Mouse (Mus musculus): ENCODE measurements around the gene Lpar1.

Lpar1 gene

DNA sequence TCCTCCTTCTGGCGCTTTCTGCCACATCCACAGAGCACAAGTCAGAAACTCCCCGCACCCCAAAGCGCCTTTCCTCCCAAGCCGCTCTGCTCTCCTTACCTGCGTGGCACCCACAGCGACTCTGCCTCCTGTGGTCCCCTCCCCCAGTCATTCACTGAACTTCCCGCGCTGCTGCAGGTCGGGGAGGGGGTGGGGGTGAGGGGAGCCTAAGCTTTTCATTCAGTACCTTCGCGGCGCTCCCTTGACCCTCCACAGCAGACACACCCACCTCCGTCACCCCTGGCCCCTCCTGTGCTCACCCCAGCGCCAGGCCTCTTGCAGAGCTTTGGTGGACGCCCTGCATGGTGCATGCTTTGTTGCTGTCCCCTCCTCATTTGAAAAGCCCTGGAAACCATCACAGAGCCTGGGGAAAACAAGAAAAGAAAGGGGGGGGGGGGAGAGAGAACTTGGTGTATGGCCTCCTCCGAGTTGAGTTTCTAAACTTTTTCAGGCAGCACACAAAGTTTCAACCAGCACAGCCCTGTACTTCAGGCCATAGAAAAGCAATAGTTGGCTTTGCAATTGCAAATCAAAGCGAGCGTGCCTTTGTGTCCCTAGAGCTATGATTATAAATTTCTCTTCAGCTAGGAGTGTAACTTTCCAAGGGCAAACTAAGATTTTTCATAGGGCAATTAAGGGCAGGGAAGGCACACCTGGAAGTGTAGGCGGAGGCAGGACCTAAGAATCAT lies at the start of gene Lpar1:
TSS of gene Lpar1 (minus strand) at position 268 of the 728 bp plus-strand sequence.
- Histone ChIP-seq H3K36me3 (ENCODE audit: control insufficient read depth, insufficient read depth, low read length, poor library complexity, severe bottlenecking) (no peaks in the 10 kb centered on the region), H3K27me3 (ENCODE audit: control insufficient read depth, insufficient read depth, low read length, poor library complexity, severe bottlenecking) (peaks cover 2% of the 10 kb centered on the region)
- DNase-seq (ENCODE audit: low read depth, low spot score), result no peak

DNA sequence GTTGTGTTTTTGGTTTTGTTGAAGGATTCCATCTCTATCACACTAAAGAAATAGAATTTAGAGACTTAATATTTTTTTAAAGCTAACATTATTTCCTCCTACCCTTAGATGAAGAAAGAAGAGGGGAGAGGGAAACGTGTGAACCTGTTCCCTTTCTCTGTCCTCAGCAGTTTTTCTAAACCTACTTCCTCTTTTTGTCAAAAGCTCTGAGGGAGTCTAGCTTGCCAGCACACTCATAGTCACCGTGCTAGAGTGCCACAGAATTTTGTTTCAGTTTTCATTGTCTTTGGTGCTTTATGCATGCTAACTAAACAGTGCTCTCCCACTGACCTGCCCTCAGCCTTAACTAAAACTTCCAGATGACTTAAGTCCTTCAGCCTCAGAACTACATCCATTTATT lies 32.2 kb upstream of the Lpar1 start:
- Histone ChIP-seq H3K36me3 (ENCODE audit: control insufficient read depth, insufficient read depth, low read length, poor library complexity, severe bottlenecking) (no peaks in the 10 kb centered on the region), H3K27me3 (ENCODE audit: control insufficient read depth, insufficient read depth, low read length, poor library complexity, severe bottlenecking) (no peaks in the 10 kb centered on the region)
- peak; percentile 46 for DNase-seq (ENCODE audit: low read depth, low spot score)

DNA sequence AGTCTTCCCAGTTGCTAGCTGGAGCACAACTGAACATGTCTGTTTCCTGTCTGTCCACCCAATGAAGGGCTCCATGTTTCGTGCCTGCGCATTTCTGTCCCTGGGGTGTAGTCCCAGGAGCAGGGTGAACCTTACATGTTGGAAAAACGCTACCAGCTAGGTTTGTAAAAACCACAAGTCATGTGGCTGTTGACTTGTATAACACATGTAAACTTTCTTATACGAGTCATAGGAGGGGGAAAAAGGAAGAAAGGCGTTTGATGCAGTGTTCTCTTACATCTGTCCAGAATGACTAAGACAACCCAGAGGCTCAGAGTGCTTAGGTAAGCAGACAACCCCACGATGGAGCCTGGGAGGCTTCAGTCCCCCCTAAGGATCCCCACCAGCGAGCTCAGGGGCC lies 27.5 kb upstream of the Lpar1 start:
- H3K27me3 ChIP-seq (ENCODE audit: control insufficient read depth, insufficient read depth, low read length, poor library complexity, severe bottlenecking), result no peaks in the 10 kb centered on the region
- DNase-seq (ENCODE audit: low read depth, low spot score), result no peak
- no peaks in the 10 kb centered on the region for H3K36me3 ChIP-seq (ENCODE audit: control insufficient read depth, insufficient read depth, low read length, poor library complexity, severe bottlenecking)

DNA sequence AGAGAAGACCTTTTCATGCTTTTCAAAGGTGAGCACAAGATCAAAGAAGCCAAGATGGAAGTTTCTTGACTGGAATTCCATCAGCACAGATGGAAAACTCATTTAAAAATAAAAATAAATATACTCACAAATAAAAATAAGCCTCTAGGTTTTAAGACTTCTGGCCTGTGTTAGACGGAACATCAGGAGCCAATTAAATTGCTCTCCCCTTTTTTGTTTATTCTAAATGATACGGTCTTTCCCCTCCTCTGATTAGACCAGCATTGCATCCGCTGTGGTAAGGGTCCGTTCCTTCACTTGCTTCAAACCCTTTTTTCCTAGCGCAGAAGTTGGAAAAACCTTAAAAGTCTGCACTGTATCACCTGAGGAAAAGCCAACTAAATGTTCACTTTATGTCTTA lies 26.8 kb upstream of the Lpar1 start:
- no peak for DNase-seq (ENCODE audit: low read depth, low spot score)
- H3K27me3 ChIP-seq (ENCODE audit: control insufficient read depth, insufficient read depth, low read length, poor library complexity, severe bottlenecking), result no peaks in the 10 kb centered on the region

DNA sequence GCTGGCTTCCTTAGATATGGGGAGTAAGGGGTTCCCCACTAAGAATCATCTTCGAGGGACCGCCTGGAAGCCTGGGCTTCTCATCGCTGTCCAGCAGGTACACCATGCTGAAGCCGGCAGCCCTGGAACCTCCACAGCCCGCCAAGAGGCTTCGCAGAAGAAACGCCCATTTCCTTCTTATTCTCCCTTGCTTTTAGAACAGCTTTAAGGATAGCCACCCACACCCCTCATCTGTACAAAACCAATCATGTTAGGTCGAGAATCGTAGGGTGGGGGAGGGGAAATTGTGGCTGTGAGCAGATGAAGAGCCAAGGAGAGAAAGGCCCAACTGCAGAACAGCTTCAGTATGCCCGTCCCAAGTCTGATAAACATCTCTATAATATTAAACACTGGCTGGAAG lies 26.4 kb upstream of the Lpar1 start:
- H3K27me3 ChIP-seq (ENCODE audit: control insufficient read depth, insufficient read depth, low read length, poor library complexity, severe bottlenecking), result no peaks in the 10 kb centered on the region
- H3K36me3 ChIP-seq (ENCODE audit: control insufficient read depth, insufficient read depth, low read length, poor library complexity, severe bottlenecking), result no peaks in the 10 kb centered on the region
- DNase-seq (ENCODE audit: low read depth, low spot score), result no peak

More for the DNA sequence above, 26.8 kb upstream of the Lpar1 start:
- H3K36me3 ChIP-seq (ENCODE audit: control insufficient read depth, insufficient read depth, low read length, poor library complexity, severe bottlenecking), result no peaks in the 10 kb centered on the region

DNA sequence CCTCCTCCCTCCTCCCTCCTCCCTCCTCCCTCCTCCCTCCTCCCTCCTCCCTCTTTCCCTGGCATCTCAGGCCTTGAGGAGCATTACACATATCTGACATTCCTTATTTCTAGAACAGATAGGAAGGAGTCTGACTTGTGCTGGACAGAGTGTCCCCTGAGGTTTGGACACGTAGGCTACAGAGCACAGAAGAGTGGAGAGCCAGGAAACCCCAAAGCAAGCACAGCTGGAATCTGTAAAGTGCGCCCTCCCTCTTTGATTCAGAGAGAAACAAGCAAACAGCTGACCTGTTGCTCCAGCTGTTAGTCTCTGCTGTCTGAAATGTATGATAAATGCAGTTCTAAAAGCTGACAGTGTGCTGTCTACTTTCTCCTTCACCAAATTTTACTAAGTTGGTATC lies 24.8 kb upstream of the Lpar1 start:
- DNase-seq (ENCODE audit: low read depth, low spot score), result no peak
- H3K27me3 ChIP-seq (ENCODE audit: control insufficient read depth, insufficient read depth, low read length, poor library complexity, severe bottlenecking), result no peaks in the 10 kb centered on the region
- no peaks in the 10 kb centered on the region for H3K36me3 ChIP-seq (ENCODE audit: control insufficient read depth, insufficient read depth, low read length, poor library complexity, severe bottlenecking)

DNA sequence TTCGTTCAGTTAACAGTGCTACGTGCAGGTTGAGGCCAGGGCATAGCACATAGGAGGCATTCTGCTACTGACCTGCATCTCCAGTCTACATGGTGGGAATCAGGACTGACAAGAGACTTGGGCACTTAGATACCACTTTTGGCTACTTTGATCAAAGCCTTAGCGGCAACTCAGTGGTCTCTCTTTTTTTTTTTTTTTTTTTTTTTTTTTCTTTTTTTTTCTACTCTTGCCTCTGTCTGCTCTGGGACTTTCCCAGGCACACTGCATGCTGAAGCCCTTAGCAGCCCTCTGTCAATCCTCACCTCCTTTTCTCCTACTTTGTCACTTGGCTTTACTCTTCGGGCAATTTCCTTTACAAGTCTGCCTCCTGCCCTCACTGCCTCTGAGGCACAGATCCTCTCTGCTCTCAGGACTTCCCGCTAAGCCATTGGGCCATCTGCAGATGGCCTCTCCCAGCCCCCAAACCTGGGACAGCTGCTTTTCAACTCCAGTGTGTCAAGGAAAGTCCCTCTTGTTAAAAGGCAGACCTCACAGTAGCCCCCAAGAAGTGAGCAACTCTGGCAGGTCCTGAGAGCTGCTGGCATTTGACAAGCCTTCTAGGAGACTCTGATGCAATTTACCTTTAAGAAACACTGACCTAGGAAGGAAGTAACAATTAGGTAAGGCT lies 23.8 kb upstream of the Lpar1 start:
- Histone ChIP-seq H3K36me3 (ENCODE audit: control insufficient read depth, insufficient read depth, low read length, poor library complexity, severe bottlenecking) (no peaks in the 10 kb centered on the region), H3K27me3 (ENCODE audit: control insufficient read depth, insufficient read depth, low read length, poor library complexity, severe bottlenecking) (no peaks in the 10 kb centered on the region)
- DNase-seq (ENCODE audit: low read depth, low spot score), result no peak

DNA sequence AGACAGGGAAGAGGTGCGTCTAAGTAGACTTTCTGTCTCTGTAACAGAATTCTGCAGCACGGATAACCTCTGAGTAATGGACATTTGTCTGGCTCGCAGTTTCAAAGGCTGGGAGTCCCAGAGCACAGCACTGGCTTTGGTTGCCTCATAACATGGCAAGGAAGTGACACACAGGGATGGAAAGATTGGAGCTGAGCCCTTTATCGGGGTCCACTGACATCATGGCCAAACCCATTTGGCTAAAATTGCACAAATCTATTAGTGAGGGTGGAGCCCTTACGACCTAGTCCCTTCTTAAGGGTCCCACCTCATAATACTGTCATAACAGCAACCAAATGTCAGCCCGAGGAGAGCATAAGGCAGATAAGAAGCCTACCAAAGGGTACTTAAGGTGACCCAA lies 22.1 kb upstream of the Lpar1 start:
- DNase-seq (ENCODE audit: low read depth, low spot score), result no peak
- no peaks in the 10 kb centered on the region for H3K36me3 ChIP-seq (ENCODE audit: control insufficient read depth, insufficient read depth, low read length, poor library complexity, severe bottlenecking)
- H3K27me3 ChIP-seq (ENCODE audit: control insufficient read depth, insufficient read depth, low read length, poor library complexity, severe bottlenecking), result no peaks in the 10 kb centered on the region

DNA sequence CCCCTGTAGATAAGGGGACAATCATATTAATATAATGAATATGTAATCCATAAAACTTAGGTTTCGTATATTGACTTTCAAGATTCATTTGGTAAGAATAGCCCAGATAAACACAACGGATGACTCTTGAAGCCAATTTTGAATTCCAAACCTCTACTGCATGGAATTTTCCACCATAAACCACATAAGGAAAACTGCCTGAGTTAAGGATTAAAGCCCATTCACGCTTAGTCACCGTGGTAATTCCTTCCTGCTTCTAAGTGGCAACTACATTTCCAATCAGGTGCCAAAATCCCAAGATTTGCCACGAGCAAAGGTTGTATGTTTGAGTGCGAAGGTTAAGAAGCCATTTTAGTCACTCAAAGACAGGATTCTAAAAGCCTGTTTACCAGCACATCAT lies 20.3 kb upstream of the Lpar1 start:
- Histone ChIP-seq H3K27me3 (ENCODE audit: control insufficient read depth, insufficient read depth, low read length, poor library complexity, severe bottlenecking) (no peaks in the 10 kb centered on the region), H3K36me3 (ENCODE audit: control insufficient read depth, insufficient read depth, low read length, poor library complexity, severe bottlenecking) (no peaks in the 10 kb centered on the region)
- DNase-seq (ENCODE audit: low read depth, low spot score), result no peak

DNA sequence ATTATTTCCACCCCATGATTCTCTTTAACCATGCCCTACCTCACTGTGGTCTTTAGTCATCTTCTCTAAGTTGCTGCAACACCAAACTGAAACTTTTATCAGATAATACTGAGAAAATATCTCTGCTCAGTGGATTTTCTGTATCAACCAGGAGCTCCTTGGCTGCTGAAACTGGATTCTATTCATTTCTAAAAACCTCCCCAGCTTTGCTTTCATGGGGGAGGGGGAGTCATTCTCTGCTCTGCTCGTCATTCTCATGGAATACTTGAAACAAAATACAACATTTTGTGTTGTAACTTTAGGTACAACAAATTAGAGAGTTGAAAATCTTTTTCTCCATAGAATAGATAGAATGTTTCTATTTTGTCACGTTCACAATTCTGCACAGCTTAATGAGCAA lies 18.7 kb upstream of the Lpar1 start:
- Histone ChIP-seq H3K36me3 (ENCODE audit: control insufficient read depth, insufficient read depth, low read length, poor library complexity, severe bottlenecking) (no peaks in the 10 kb centered on the region), H3K27me3 (ENCODE audit: control insufficient read depth, insufficient read depth, low read length, poor library complexity, severe bottlenecking) (no peaks in the 10 kb centered on the region)

DNA sequence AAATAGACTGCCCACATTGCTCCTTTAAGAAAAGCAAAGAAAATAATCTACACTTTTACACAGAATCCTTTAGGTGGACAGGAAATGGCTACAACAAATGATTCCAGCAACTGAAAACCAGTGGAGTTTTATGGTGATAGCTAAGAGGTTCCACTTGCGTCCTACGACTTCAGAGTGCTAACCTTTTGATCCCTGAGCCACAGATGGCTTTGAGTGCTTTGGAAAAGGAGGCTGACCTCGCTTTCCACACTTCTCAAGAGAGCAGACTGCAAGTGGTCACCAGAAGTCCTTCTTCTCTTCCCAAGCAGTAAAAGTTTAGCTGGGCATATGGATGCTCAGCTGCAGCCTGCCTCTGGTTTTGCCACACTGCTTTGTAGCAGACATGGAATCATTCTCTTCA lies 18.0 kb upstream of the Lpar1 start:
- no peak for DNase-seq (ENCODE audit: low read depth, low spot score)
- no peaks in the 10 kb centered on the region for H3K36me3 ChIP-seq (ENCODE audit: control insufficient read depth, insufficient read depth, low read length, poor library complexity, severe bottlenecking)
- no peaks in the 10 kb centered on the region for H3K27me3 ChIP-seq (ENCODE audit: control insufficient read depth, insufficient read depth, low read length, poor library complexity, severe bottlenecking)

More for the DNA sequence above, 18.7 kb upstream of the Lpar1 start:
- DNase-seq (ENCODE audit: low read depth, low spot score), result no peak

DNA sequence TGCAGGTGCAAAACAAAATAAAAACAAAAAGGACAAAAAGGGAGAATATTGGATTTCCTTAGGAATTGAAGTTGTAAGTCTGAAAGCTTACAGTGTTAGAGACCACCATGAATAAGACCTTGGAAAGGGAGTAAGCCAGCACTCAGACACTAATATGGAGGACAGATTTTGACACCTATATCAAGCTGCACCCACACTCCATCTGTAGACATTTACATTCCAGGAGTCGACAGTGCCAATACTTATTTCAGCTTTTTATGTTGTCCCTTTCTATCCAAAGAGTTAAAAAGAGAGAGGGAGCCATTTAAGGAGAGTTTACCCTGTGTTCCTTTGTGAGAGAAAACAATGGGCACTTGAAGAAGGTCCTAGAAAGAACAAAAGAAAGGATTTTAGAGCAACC lies 17.5 kb upstream of the Lpar1 start:
- H3K36me3 ChIP-seq (ENCODE audit: control insufficient read depth, insufficient read depth, low read length, poor library complexity, severe bottlenecking), result no peaks in the 10 kb centered on the region
- no peak for DNase-seq (ENCODE audit: low read depth, low spot score)
- H3K27me3 ChIP-seq (ENCODE audit: control insufficient read depth, insufficient read depth, low read length, poor library complexity, severe bottlenecking), result no peaks in the 10 kb centered on the region

DNA sequence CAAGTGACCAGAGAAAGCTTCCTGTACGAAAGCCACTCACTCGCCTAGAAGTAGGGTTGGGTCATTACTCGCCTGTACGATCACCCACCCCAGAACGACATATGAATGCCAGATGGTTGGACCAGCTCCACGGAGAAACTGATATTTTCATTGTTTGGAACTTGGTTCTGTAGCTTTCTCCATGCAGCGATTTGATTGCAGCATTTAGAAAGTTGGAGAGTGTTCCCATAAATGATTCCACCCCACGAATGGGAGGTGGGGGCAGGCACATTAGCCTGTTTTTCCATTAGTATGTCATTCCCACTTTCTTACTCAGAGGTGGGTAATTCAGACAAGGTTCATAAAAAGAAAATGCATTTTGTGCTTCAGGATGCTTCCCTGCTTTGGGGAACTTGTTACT lies 14.8 kb upstream of the Lpar1 start:
- no peaks in the 10 kb centered on the region for H3K36me3 ChIP-seq (ENCODE audit: control insufficient read depth, insufficient read depth, low read length, poor library complexity, severe bottlenecking)
- no peak for DNase-seq (ENCODE audit: low read depth, low spot score)
- H3K27me3 ChIP-seq (ENCODE audit: control insufficient read depth, insufficient read depth, low read length, poor library complexity, severe bottlenecking), result no peaks in the 10 kb centered on the region

DNA sequence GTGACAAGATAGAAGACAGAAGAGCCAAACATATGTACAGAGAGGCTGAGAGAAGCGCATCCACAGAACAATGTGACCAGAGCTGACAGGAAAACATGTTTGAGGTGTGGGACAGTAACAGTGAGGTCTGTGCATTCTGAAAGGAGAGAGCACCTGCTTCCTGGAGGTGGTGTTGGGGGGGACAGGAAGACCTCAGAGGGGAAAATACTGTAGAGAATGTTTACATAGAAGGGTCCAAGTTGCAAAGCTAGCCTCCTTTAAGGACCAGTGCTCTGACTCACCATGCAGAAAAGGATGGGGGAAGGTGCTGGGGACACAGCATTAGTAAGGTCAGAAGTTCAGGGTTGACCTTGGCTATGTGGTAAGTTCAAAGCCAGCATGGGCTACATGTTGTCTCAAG lies 9.1 kb upstream of the Lpar1 start:
- Histone ChIP-seq H3K27me3 (ENCODE audit: control insufficient read depth, insufficient read depth, low read length, poor library complexity, severe bottlenecking) (no peaks in the 10 kb centered on the region), H3K36me3 (ENCODE audit: control insufficient read depth, insufficient read depth, low read length, poor library complexity, severe bottlenecking) (no peaks in the 10 kb centered on the region)
- DNase-seq (ENCODE audit: low read depth, low spot score), result no peak

DNA sequence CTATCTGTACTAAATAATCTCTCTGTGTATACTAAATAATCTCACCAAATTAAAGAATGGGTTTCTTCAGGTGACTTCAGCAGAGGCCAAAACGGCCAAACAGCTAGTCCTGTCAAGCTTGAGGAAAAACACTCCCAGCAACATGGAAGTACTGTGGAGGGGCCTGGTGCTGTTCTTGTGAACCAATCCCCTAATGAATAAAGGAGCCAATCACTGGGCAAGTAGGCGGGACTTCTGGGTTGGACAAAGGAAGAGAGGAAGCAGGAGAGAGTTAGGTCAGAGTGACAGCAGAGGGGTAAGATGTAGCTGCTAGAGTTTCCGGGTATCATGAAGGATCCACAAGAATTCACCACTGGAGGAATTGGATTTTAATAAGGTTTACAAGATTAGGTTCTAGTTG lies 3.3 kb upstream of the Lpar1 start:
- no peak for DNase-seq (ENCODE audit: low read depth, low spot score)
- Histone ChIP-seq H3K27me3 (ENCODE audit: control insufficient read depth, insufficient read depth, low read length, poor library complexity, severe bottlenecking) (peaks cover 2% of the 10 kb centered on the region), H3K36me3 (ENCODE audit: control insufficient read depth, insufficient read depth, low read length, poor library complexity, severe bottlenecking) (no peaks in the 10 kb centered on the region)
